Mouse (Mus musculus) lung, postnatal 0 days (tissue): ENCODE data around the gene Slc4a4. TPM values are rescaled to one million over a fixed set of nuclear protein-coding genes. Genes with fewer than 3 reads are reported as not detected.

ENCODE experiments used
- ATAC-seq: fragments of 200-750 bp; cut with Nextera tagmentation; 2 replicates; pipeline ENCODE4 v1.8.0; 2017; ENCODE audit warnings: moderate library complexity
- DNase-seq: peaks from one replicate; pipeline ENCODE4 v3.0.0-alpha.2; 2016; ENCODE audit warnings: low spot score
- H3K27ac ChIP-seq: fragments of 300-500 bp; sonication (generic); 2 replicates; pipeline ENCODE4 v1.5.1; 2014; ENCODE audit warnings: antibody characterized with exemption, mild to moderate bottlenecking, low read length, mixed read lengths
- H3K27me3 ChIP-seq: fragments of 300-500 bp; sonication (generic); replicated peaks from 2 replicates; pipeline ENCODE4 v1.6.1; 2014; ENCODE audit warnings: low read length, mixed read lengths; ENCODE audit not compliant: insufficient read depth
- H3K36me3 ChIP-seq: fragments of 300-500 bp; sonication (generic); 2 replicates; pipeline ENCODE4 v1.6.1; 2014; ENCODE audit warnings: low read length, mixed read lengths; ENCODE audit not compliant: insufficient read depth
- H3K4me1 ChIP-seq: fragments of 300-500 bp; sonication (generic); 2 replicates; pipeline ENCODE4 v1.6.1; 2014; ENCODE audit warnings: antibody characterized with exemption, low read depth, low read length, mixed read lengths; ENCODE audit not compliant: insufficient read depth
- H3K4me2 ChIP-seq: fragments of 300-500 bp; sonication (generic); replicated peaks from 2 replicates; pipeline ENCODE4 v1.6.1; 2014; ENCODE audit warnings: low read depth, mild to moderate bottlenecking, low read length, moderate library complexity, mixed read lengths
- H3K4me3 ChIP-seq: fragments of 300-500 bp; sonication (generic); 2 replicates; pipeline ENCODE4 v1.5.1; 2014; ENCODE audit warnings: low read depth, low read length
- H3K9ac ChIP-seq: fragments of 300-500 bp; sonication (generic); replicated peaks from 2 replicates; pipeline ENCODE4 v1.6.1; 2014; ENCODE audit warnings: low read depth, mild to moderate bottlenecking
- H3K9me3 ChIP-seq: fragments of 300-500 bp; sonication (generic); 2 replicates; pipeline ENCODE4 v1.6.1; 2016; ENCODE audit warnings: low read length, mixed read lengths
- CTCF ChIP-seq: IDR thresholded peaks from 2 replicates; pipeline ENCODE4 v1.5.1; 2016; ENCODE audit warnings: antibody characterized with exemption, mild to moderate bottlenecking
- EP300 ChIP-seq: IDR thresholded peaks from 2 replicates; pipeline ENCODE4 v1.6.1; 2016; ENCODE audit warnings: antibody characterized with exemption, mild to moderate bottlenecking, control low read depth
- WGBS: fragments of 180-500 bp; shearing (Covaris S2); extraction: QIAGEN DNeasy Blood & Tissue Kit; methylation state at CpG from one replicate; pipeline ENCODE4 v1.1.7; 2014; 5-methylcytosine and 5-hydroxymethylcytosine counted together
- polyA plus RNA-seq: library from polyadenylated mRNA; unstranded; fragments of >200 nt; fragmentation: Nextera tagmentation; extraction: Ambion mirVana; gene quantifications from 2 replicates; pipeline ENCODE4 v1.2.1, GENCODE M21; 2015

The Slc4a4 gene
- polyA plus RNA-seq, 1 experiment from 2014 or later = 2.9 TPM

DNA sequence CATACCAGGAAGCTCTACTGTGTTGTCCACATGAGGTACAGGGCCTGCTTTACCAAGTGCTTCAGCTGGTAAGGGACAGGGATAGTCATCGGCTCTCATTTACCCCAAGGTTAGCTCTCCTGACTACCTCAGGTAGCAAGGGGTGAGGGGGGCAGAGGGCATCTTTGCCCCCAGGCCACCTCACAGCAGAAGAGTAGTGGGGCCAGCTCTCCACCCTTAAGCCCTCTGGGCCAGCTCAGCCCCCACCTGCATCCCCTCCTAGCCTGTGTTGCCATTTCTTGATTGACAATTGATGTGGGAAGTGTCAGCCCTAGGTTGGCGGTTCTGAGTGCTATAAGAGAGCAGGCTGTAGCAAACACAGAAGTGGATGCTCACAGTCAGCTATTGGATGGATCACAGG is 23.8 kb upstream of the Slc4a4 start:
- Histone ChIP-seq H3K27me3 (no peaks in the 10 kb centered on the region), H3K27ac (no peak overlapping the region), H3K4me1 (no peaks in the 10 kb centered on the region), H3K9ac (no peak overlapping the region), H3K4me2 (no peak overlapping the region), H3K9me3 (no peaks in the 10 kb centered on the region), H3K36me3 (no peaks in the 10 kb centered on the region), H3K4me3 (no peak overlapping the region)
- TF ChIP-seq EP300 (no peak), CTCF (no peak)
- ATAC-seq (no peak), DNase-seq (no peak)
- WGBS = 85% methylated on average over 2 of the region's 2 CpGs

DNA sequence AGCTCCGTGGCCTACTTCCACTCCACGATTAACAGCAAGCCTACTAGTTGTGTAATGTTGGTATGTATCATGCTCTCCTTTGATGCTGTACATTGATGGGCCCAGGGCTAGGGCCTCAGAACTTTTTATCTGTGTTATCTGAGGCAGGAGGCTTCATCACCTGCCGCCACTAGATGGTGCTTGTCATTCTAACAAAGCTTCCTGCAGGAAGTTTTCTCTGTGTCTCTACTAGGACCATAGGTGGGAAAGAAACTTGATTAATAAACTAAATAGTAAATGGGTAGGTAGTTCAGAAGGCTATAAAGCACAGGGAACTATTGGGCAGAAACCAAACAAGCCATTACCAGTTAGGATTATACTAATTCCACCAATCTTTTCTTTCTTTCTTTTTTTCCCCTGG is 2.5 kb upstream of the Slc4a4 start:
- Histone ChIP-seq H3K36me3 (no peaks in the 10 kb centered on the region), H3K4me3 (no peak overlapping the region), H3K27me3 (no peaks in the 10 kb centered on the region), H3K4me2 (no peak overlapping the region), H3K4me1 (no peaks in the 10 kb centered on the region), H3K9me3 (no peaks in the 10 kb centered on the region), H3K9ac (no peak overlapping the region), H3K27ac (no peak overlapping the region)
- DNase-seq = peak; percentile 40
- WGBS = 23% methylated on average over 3 of the region's 3 CpGs
- ATAC-seq = no peak
- TF ChIP-seq CTCF = peak; percentile 69
- TF ChIP-seq EP300 = no peak

DNA sequence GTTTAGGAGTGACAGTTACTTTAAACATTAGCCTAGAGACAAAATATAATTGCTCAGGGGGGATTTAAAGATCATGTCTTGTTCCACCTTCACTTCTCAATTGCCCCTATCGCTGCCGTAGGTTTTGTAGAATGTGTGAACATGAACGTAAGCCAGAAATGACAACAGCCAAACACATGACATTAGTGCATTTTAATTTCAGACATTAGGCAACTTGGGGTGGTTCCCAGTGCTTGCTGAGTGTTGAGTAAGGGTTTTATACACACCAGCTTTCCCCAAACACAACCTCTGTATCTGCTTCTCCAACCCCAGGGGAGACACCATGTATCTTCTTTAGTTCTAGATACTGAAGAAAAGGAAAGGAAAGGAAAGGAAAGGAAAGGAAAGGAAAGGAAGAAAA is 1.1 kb upstream of the Slc4a4 start:
- H3K27ac ChIP-seq = no peak overlapping the region
- TF ChIP-seq CTCF (no peak), EP300 (no peak)
- H3K27me3 ChIP-seq = no peaks in the 10 kb centered on the region
- H3K36me3 ChIP-seq = no peaks in the 10 kb centered on the region
- H3K4me3 ChIP-seq = no peak overlapping the region
- H3K9me3 ChIP-seq = no peaks in the 10 kb centered on the region
- H3K9ac ChIP-seq = no peak overlapping the region
- WGBS = 58% methylated on average over 3 of the region's 3 CpGs
- no peaks in the 10 kb centered on the region for H3K4me1 ChIP-seq
- no peak overlapping the region for H3K4me2 ChIP-seq
- ATAC-seq (no peak), DNase-seq (peak; percentile 14)

GRCm38 (mm10) chr5:88885944-88886343 is 674 bp upstream of the Slc4a4 start:
- Histone ChIP-seq H3K4me1 (no peaks in the 10 kb centered on the region), H3K9ac (no peak overlapping the region), H3K27ac (no peak overlapping the region), H3K36me3 (no peaks in the 10 kb centered on the region), H3K4me2 (peak overlapping the region; percentile 80), H3K27me3 (no peaks in the 10 kb centered on the region), H3K4me3 (peak overlapping the region; percentile 79), H3K9me3 (no peaks in the 10 kb centered on the region)
- DNase-seq (no peak), ATAC-seq (no peak)
- 39% methylated on average over 5 of the region's 5 CpGs for WGBS
- TF ChIP-seq CTCF = no peak
- no peak for TF ChIP-seq EP300

DNA sequence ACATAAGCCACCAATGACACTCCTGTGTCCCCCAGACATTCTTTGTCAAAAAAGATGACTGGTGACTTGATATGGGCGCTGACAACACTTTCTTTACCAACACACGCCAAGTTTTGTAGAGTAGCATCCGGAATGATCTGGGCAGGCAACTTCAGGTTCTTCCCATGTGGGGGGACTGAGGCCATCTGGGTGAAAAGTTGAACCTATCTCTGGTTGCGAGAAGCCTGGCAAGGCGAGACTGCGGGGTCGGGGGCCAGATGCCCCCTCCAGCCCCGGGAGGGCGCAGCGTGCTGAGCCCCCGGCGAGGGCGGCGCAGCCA is 310 bp upstream of the Slc4a4 start:
- no peaks in the 10 kb centered on the region for H3K9me3 ChIP-seq
- no peak overlapping the region for H3K27ac ChIP-seq
- no peak for DNase-seq
- WGBS = under 1% methylated on average over 14 of the region's 14 CpGs
- no peaks in the 10 kb centered on the region for H3K27me3 ChIP-seq
- no peaks in the 10 kb centered on the region for H3K4me1 ChIP-seq
- peak overlapping the region; percentile 80 for H3K4me2 ChIP-seq
- ATAC-seq = no peak
- peak overlapping the region; percentile 52 for H3K9ac ChIP-seq
- TF ChIP-seq EP300 (no peak), CTCF (no peak)
- H3K36me3 ChIP-seq = no peaks in the 10 kb centered on the region
- peak overlapping the region; percentile 79 for H3K4me3 ChIP-seq

GRCm38 (mm10) chr5:88887556-88888412 is 1.2 kb downstream of the Slc4a4 start:
- no peaks in the 10 kb centered on the region for H3K36me3 ChIP-seq
- peak overlapping the region; percentile 79 for H3K4me3 ChIP-seq
- no peaks in the 10 kb centered on the region for H3K27me3 ChIP-seq
- H3K4me2 ChIP-seq = peak overlapping the region; percentile 80
- H3K9me3 ChIP-seq = no peaks in the 10 kb centered on the region
- peak; percentile 34 for ATAC-seq
- H3K9ac ChIP-seq = peak overlapping the region; percentile 52
- no peaks in the 10 kb centered on the region for H3K4me1 ChIP-seq
- DNase-seq = peak; percentile 80
- H3K27ac ChIP-seq = no peak overlapping the region
- TF ChIP-seq EP300 (0 out of 2 replicates have a peak, but pooled peaks have one; percentile 15), CTCF (no peak)
- WGBS = 3% methylated on average over 29 of the region's 29 CpGs
